Mouse (Mus musculus) heart, postnatal 4 days (tissue): Measurements from ENCODE around the gene Olfr849. TPM values are rescaled to one million over a fixed set of nuclear protein-coding genes. Genes with fewer than 3 reads are reported as not detected.

Experiments
- DNase-seq: peaks from one replicate; pipeline ENCODE4 v3.0.0; 2021
- total RNA-seq, 2 experiments: library from RNA; stranded (reverse); gene quantifications; 2 replicates each; pipeline ENCODE4 v1.2.3; 2021

Gene Olfr849
- total RNA-seq: not detected

- no peak for DNase-seq
Observed at GRCm38 (mm10) chr9:19439966-19440365, at the start of gene Olfr849. Olfr849 (plus strand) TSS chr9:19440266.

- DNase-seq: no peak
Observed at GRCm38 (mm10) chr9:19478148-19478547, 38.1 kb downstream of the Olfr849 start, which contains the start of gene Olfr850. Olfr850 (minus strand) TSS chr9:19478248.

DNA sequence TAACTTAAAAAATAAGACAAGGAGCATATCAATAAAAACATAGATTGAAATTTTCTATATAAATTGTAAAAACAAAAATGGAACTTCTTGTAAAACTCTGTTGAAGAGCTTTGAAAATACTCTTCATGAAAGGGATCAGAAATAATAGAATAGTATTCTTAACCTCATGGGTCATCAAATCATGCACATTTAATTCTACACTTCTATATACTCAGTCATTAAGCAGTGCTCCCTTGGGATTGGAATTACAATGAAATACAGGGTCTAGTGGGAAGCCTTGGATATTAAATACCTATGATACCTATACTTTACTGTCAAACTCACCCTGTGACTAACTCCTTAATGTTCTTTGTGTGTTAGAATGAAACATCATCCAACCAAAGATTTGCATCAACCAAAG lies 52.9 kb downstream of the Olfr849 start, which contains the start of gene Olfr851:
Olfr851 (plus strand) TSS at position 301 of the 400 bp plus-strand sequence.
- DNase-seq: no peak

Other genes starting within 250 kb of the Olfr849 start
- gene Olfr843, start 188.3 kb upstream of the Olfr849 start, total RNA-seq: not detected
- gene Olfr844, start 123.9 kb upstream of the Olfr849 start, total RNA-seq: not detected
- not detected for gene Olfr845, start 103.8 kb upstream of the Olfr849 start, total RNA-seq
- gene Olfr846, start 76.3 kb upstream of the Olfr849 start, total RNA-seq: not detected
- gene Olfr847, start 61.6 kb upstream of the Olfr849 start, total RNA-seq: not detected
- not detected for gene Olfr850, start 38.0 kb downstream of the Olfr849 start, total RNA-seq
- not detected for gene Olfr851, start 53.0 kb downstream of the Olfr849 start, total RNA-seq
- not detected for gene Olfr853, start 100.8 kb downstream of the Olfr849 start, total RNA-seq
- gene Olfr854, start 127.1 kb downstream of the Olfr849 start, total RNA-seq: not detected
- not detected for gene Olfr855, start 142.4 kb downstream of the Olfr849 start, total RNA-seq
- 10 to 100 TPM; 14.7 to 17.0 TPM for gene Zfp317, start 181.8 kb downstream of the Olfr849 start, total RNA-seq